Mouse (Mus musculus): ENCODE results near the gene Herpud2.

DNA sequence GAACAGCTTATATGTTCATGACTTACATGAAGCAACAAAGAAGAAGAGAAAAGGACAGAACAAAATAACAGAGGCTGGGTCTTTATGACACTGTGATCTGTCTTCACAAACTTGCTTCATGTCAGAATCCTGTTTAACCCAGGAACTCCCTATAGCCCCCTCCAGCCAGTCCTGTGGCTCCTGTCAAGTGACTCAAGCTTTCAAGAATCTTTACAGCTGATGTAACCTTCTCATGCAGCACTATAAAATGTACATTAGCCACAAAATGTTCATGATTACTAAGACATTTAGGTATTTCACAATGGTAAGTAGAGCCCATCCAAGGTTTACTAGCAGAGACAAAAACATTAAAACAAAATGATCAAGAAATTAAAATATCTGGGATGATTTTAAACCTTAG is 1.4 kb upstream of the Herpud2 start:
- TF ChIP-seq POLR2A (IDR thresholded peaks at IDR 0.05; ENCODE audit: borderline replicate concordance, insufficient read depth, low read length) (no peak), CTCF (IDR thresholded peaks at IDR 0.05; ENCODE audit: borderline replicate concordance, insufficient read depth, low read depth, low read length) (no peak)

Data from cerebellum, adult 2 months (tissue).